8 mouse cellular contexts compared by ENCODE assay signal in genomic region chr6:53470559-53470958, GRCm38 (mm10).
DNase-seq lines count a peak whose midpoint lies in the region; ATAC-seq and TF ChIP-seq lines count a peak whose summit lies in the region.
"Had no signal": no experiment of that assay in that cellular context is flagged by ENCODE, and none has a peak within 500 bp of the region (broad histone marks: within the 10 kb centered on the region; RNA-seq: fewer than 3 reads in every experiment).

No protein-coding gene starts in this region.

- no peaks in the 10 kb centered on the region for H3K9me3 ChIP-seq in midbrain, postnatal 0 days (ENCODE audit: low read length)
- H3K9me3 ChIP-seq in midbrain, embryonic 11.5 days (ENCODE audit: control insufficient read depth, low read length), result no peaks in the 10 kb centered on the region
- H3K9me3 ChIP-seq in embryonic facial prominence, embryonic 15.5 days (replicated peaks), result no peaks in the 10 kb centered on the region

- no peak for TF ChIP-seq CTCF in midbrain, postnatal 0 days (IDR thresholded peaks at IDR 0.05)

- no peak for ATAC-seq in midbrain, postnatal 0 days (ENCODE audit: low FRiP score)
- no peak for ATAC-seq in midbrain, embryonic 11.5 days (ENCODE audit: low FRiP score)
- no peak for ATAC-seq in embryonic facial prominence, embryonic 15.5 days (ENCODE audit: insufficient number of reproducible peaks, low FRiP score, low TSS enrichment, low read depth)
- ATAC-seq in CD4-positive, CD25-positive, alpha-beta regulatory T cell, adult 4 months, result no peak

- no peak overlapping the region for H3K4me2 ChIP-seq in midbrain, postnatal 0 days (ENCODE audit: low read depth, low read length, poor library complexity, severe bottlenecking)
- H3K4me2 ChIP-seq in midbrain, embryonic 11.5 days, result no peak overlapping the region
- no peak overlapping the region for H3K4me2 ChIP-seq in embryonic facial prominence, embryonic 15.5 days (replicated peaks)

- H3K36me3 ChIP-seq in midbrain, postnatal 0 days (ENCODE audit: insufficient read depth, low read length), result no peaks in the 10 kb centered on the region
- no peaks in the 10 kb centered on the region for H3K36me3 ChIP-seq in midbrain, embryonic 11.5 days (ENCODE audit: control insufficient read depth, insufficient read depth, low read length)
- no peaks in the 10 kb centered on the region for H3K36me3 ChIP-seq in embryonic facial prominence, embryonic 15.5 days

- peak; percentile 49 for DNase-seq in midbrain, postnatal 0 days (ENCODE audit: low spot score)
- no peak for DNase-seq in midbrain, embryonic 11.5 days (ENCODE audit: low spot score, missing footprints)
- DNase-seq in kidney, postnatal 14 days, result peak; percentile 50
- no peak for DNase-seq in frontal cortex, postnatal 14 days (ENCODE audit: low spot score in 2 of 2)
- DNase-seq in frontal cortex, postnatal 10 days (ENCODE audit: low spot score in 2 of 2), result no peak

- no peak overlapping the region for H3K9ac ChIP-seq in midbrain, postnatal 0 days (replicated peaks; ENCODE audit: low read length, poor library complexity, severe bottlenecking)
- H3K9ac ChIP-seq in midbrain, embryonic 11.5 days (ENCODE audit: low read length), result no peak overlapping the region
- no peak overlapping the region for H3K9ac ChIP-seq in embryonic facial prominence, embryonic 15.5 days
- H3K9ac ChIP-seq: liver, embryonic 14.5 days had no signal

- no peaks in the 10 kb centered on the region for H3K27me3 ChIP-seq in midbrain, postnatal 0 days (ENCODE audit: insufficient read depth, low read length)
- no peaks in the 10 kb centered on the region for H3K27me3 ChIP-seq in midbrain, embryonic 11.5 days (ENCODE audit: control insufficient read depth, insufficient read depth, low read length)
- H3K27me3 ChIP-seq in embryonic facial prominence, embryonic 15.5 days, result no peaks in the 10 kb centered on the region

- WGBS in midbrain, postnatal 0 days, result 55% methylated on average over 8 of the region's 8 CpGs
- 73% methylated on average over 8 of the region's 8 CpGs for WGBS in midbrain, embryonic 11.5 days
- WGBS in embryonic facial prominence, embryonic 15.5 days, result 38% methylated on average over 8 of the region's 8 CpGs

- H3K4me1 ChIP-seq in midbrain, postnatal 0 days (ENCODE audit: insufficient read depth, low read length), result no peaks in the 10 kb centered on the region
- H3K4me1 ChIP-seq in midbrain, embryonic 11.5 days (ENCODE audit: control insufficient read depth, insufficient read depth, low read length), result no peaks in the 10 kb centered on the region
- peaks cover 24% of the 10 kb centered on the region for H3K4me1 ChIP-seq in embryonic facial prominence, embryonic 15.5 days

- H3K27ac ChIP-seq in midbrain, postnatal 0 days (ENCODE audit: low read depth, low read length), result no peak overlapping the region
- no peak overlapping the region for H3K27ac ChIP-seq in midbrain, embryonic 11.5 days (ENCODE audit: low read depth, low read length)
- 0 out of 2 replicates have a peak overlapping the region, but pooled peaks have one; percentile 28 for H3K27ac ChIP-seq in embryonic facial prominence, embryonic 15.5 days (replicated peaks)
- H3K27ac ChIP-seq: liver, embryonic 14.5 days had no signal

- H3K4me3 ChIP-seq in midbrain, postnatal 0 days (ENCODE audit: low read depth, low read length), result no peak overlapping the region
- no peak overlapping the region for H3K4me3 ChIP-seq in midbrain, embryonic 11.5 days (ENCODE audit: low read depth, low read length)
- no peak overlapping the region for H3K4me3 ChIP-seq in embryonic facial prominence, embryonic 15.5 days (replicated peaks)

Comparison
In these comparisons a context has a peak if more than half of its experiments do, and no peak if none do; other contexts are left out.
1. DNase-seq: peak in midbrain, postnatal 0 days (single experiment) and kidney, postnatal 14 days (single experiment); none in midbrain, embryonic 11.5 days (single experiment), frontal cortex, postnatal 14 days (0 of 2) and frontal cortex, postnatal 10 days (0 of 2).